Mouse (Mus musculus) intestine, embryonic 16.5 days (tissue): ENCODE data around the gene Ccl20. TPM values are rescaled to one million over a fixed set of nuclear protein-coding genes. Genes with fewer than 3 reads are reported as not detected.
A peak's percentile ranks its signal among the peaks of the same experiment; 100 is the strongest.

Source experiments
- ATAC-seq: fragments of 200-750 bp; cut with Nextera tagmentation; 2 replicates; pipeline ENCODE4 v1.8.0; 2017; ENCODE audit warnings: moderate TSS enrichment, moderate library complexity
- H3K27ac ChIP-seq: fragments of 300-500 bp; sonication (generic); 2 replicates; pipeline ENCODE4 v1.5.1; 2014; ENCODE audit warnings: mild to moderate bottlenecking, low read length
- H3K27me3 ChIP-seq: fragments of 300-500 bp; sonication (generic); replicated peaks from 2 replicates; pipeline ENCODE4 v1.6.1; 2014; ENCODE audit warnings: low read length, control low read depth, mixed read lengths; ENCODE audit not compliant: control insufficient read depth, insufficient read depth
- H3K36me3 ChIP-seq: fragments of 300-500 bp; sonication (generic); 2 replicates; pipeline ENCODE4 v1.6.1; 2014; ENCODE audit warnings: low read length, control low read depth; ENCODE audit not compliant: control insufficient read depth, insufficient read depth
- H3K4me1 ChIP-seq: fragments of 300-500 bp; sonication (generic); 2 replicates; pipeline ENCODE4 v1.6.1; 2014; ENCODE audit warnings: low read length, control low read depth, mixed read lengths; ENCODE audit not compliant: control insufficient read depth, insufficient read depth
- H3K4me2 ChIP-seq: fragments of 300-500 bp; sonication (generic); 2 replicates; pipeline ENCODE4 v1.6.1; 2014; ENCODE audit warnings: low read depth, low read length, control low read depth
- H3K4me3 ChIP-seq: fragments of 300-500 bp; sonication (generic); 2 replicates; pipeline ENCODE4 v1.5.1; 2014; ENCODE audit warnings: mild to moderate bottlenecking, low read length
- H3K9ac ChIP-seq: fragments of 300-500 bp; sonication (generic); 2 replicates; pipeline ENCODE4 v1.6.1; 2014; ENCODE audit warnings: low read depth, low read length
- H3K9me3 ChIP-seq: fragments of 300-500 bp; sonication (generic); 2 replicates; pipeline ENCODE4 v1.6.1; 2016; ENCODE audit warnings: low read length, control low read depth; ENCODE audit not compliant: control insufficient read depth
- WGBS: fragments of 180-500 bp; shearing (Covaris S2); extraction: QIAGEN DNeasy Blood & Tissue Kit; methylation state at CpG from one replicate; pipeline ENCODE4 v1.1.7; 2014; 5-methylcytosine and 5-hydroxymethylcytosine counted together
- polyA plus RNA-seq: library from polyadenylated mRNA; unstranded; fragments of >200 nt; fragmentation: Nextera tagmentation; extraction: Ambion mirVana; gene quantifications from 2 replicates; pipeline ENCODE4 v1.2.1, GENCODE M21; 2015

Gene Ccl20
- polyA plus RNA-seq, 1 experiment from 2014 or later: 4.0 TPM

GRCm38 (mm10) chr1:83099580-83100137 lies 16.9 kb upstream of the Ccl20 start:
- Histone ChIP-seq H3K27me3 (no peaks in the 10 kb centered on the region), H3K9ac (no peak overlapping the region), H3K4me1 (peaks cover 4% of the 10 kb centered on the region; the same call in 1 of the 2 replicates), H3K27ac (peak overlapping the region; percentile 59), H3K4me3 (no peak overlapping the region), H3K36me3 (no peaks in the 10 kb centered on the region), H3K4me2 (no peak overlapping the region), H3K9me3 (no peaks in the 10 kb centered on the region)
- ATAC-seq: peak; percentile 66
- WGBS: 56% methylated on average over 7 of the region's 7 CpGs

GRCm38 (mm10) chr1:83101891-83102290 lies 14.7 kb upstream of the Ccl20 start:
- Histone ChIP-seq H3K36me3 (no peaks in the 10 kb centered on the region), H3K4me1 (peaks cover 4% of the 10 kb centered on the region), H3K27ac (no peak overlapping the region), H3K9ac (no peak overlapping the region), H3K9me3 (no peaks in the 10 kb centered on the region), H3K4me3 (no peak overlapping the region), H3K4me2 (no peak overlapping the region), H3K27me3 (no peaks in the 10 kb centered on the region)
- no peak for ATAC-seq
- WGBS: 42% methylated on average over 3 of the region's 3 CpGs

- Histone ChIP-seq H3K4me2 (no peak overlapping the region), H3K27me3 (no peaks in the 10 kb centered on the region), H3K9me3 (no peaks in the 10 kb centered on the region), H3K27ac (no peak overlapping the region), H3K9ac (no peak overlapping the region), H3K4me1 (no peaks in the 10 kb centered on the region; the same call in 1 of the 2 replicates), H3K4me3 (no peak overlapping the region), H3K36me3 (no peaks in the 10 kb centered on the region)
- peak; percentile 67 for ATAC-seq
- WGBS: 55% methylated on average over 1 of the region's 1 CpGs
These were observed 11.1 kb upstream of the Ccl20 start for GRCm38 (mm10) chr1:83105464-83105863.

GRCm38 (mm10) chr1:83107410-83107978 lies 9.1 kb upstream of the Ccl20 start:
- H3K36me3 ChIP-seq: no peaks in the 10 kb centered on the region
- no peak overlapping the region for H3K4me2 ChIP-seq
- no peak overlapping the region for H3K4me3 ChIP-seq
- no peaks in the 10 kb centered on the region for H3K9me3 ChIP-seq
- WGBS: 59% methylated on average over 5 of the region's 5 CpGs
- H3K27me3 ChIP-seq: no peaks in the 10 kb centered on the region
- no peak overlapping the region for H3K9ac ChIP-seq
- H3K27ac ChIP-seq: peak overlapping the region; percentile 30; the same call in 1 of the 2 replicates
- H3K4me1 ChIP-seq: no peaks in the 10 kb centered on the region; the same call in 1 of the 2 replicates
- peak; percentile 87 for ATAC-seq

GRCm38 (mm10) chr1:83110992-83111391 lies 5.6 kb upstream of the Ccl20 start:
- peak; percentile 87 for ATAC-seq
- H3K9ac ChIP-seq: no peak overlapping the region
- no peak overlapping the region for H3K4me3 ChIP-seq
- H3K27ac ChIP-seq: peak overlapping the region; percentile 51; the same call in 1 of the 2 replicates
- peaks cover 4% of the 10 kb centered on the region; the same call in 1 of the 2 replicates for H3K4me1 ChIP-seq
- no peaks in the 10 kb centered on the region for H3K27me3 ChIP-seq
- no peaks in the 10 kb centered on the region for H3K36me3 ChIP-seq
- no peaks in the 10 kb centered on the region for H3K9me3 ChIP-seq
- no peak overlapping the region for H3K4me2 ChIP-seq

- H3K9me3 ChIP-seq: no peaks in the 10 kb centered on the region
- no peak overlapping the region for H3K9ac ChIP-seq
- H3K27me3 ChIP-seq: no peaks in the 10 kb centered on the region
- H3K4me1 ChIP-seq: peaks cover 8% of the 10 kb centered on the region
- WGBS: 61% methylated on average over 5 of the region's 5 CpGs
- no peak overlapping the region for H3K4me2 ChIP-seq
- H3K36me3 ChIP-seq: no peaks in the 10 kb centered on the region
- H3K4me3 ChIP-seq: no peak overlapping the region
- ATAC-seq: no peak
- peak overlapping the region; percentile 51; the same call in 1 of the 2 replicates for H3K27ac ChIP-seq
These were observed 4.8 kb upstream of the Ccl20 start for GRCm38 (mm10) chr1:83111726-83112125.

GRCm38 (mm10) chr1:83117217-83117616 lies 651 bp downstream of the Ccl20 start:
- H3K27ac ChIP-seq: peak overlapping the region; percentile 84
- peak; percentile 92 for ATAC-seq
- no peak overlapping the region for H3K4me3 ChIP-seq
- H3K4me2 ChIP-seq: no peak overlapping the region
- 53% methylated on average over 3 of the region's 3 CpGs for WGBS
- peaks cover 13% of the 10 kb centered on the region for H3K4me1 ChIP-seq
- H3K36me3 ChIP-seq: no peaks in the 10 kb centered on the region
- no peaks in the 10 kb centered on the region for H3K9me3 ChIP-seq
- no peak overlapping the region for H3K9ac ChIP-seq
- no peaks in the 10 kb centered on the region for H3K27me3 ChIP-seq

- H3K9me3 ChIP-seq: no peaks in the 10 kb centered on the region
- no peaks in the 10 kb centered on the region for H3K36me3 ChIP-seq
- no peaks in the 10 kb centered on the region for H3K27me3 ChIP-seq
- no peak overlapping the region for H3K4me3 ChIP-seq
- H3K4me1 ChIP-seq: peaks cover 13% of the 10 kb centered on the region
- no peak overlapping the region for H3K9ac ChIP-seq
- 80% methylated on average over 7 of the region's 7 CpGs for WGBS
- no peak overlapping the region for H3K4me2 ChIP-seq
- H3K27ac ChIP-seq: no peak overlapping the region; the same call in 1 of the 2 replicates
- peak; percentile 9; the same call in 1 of the 2 replicates for ATAC-seq
These were observed 1.1 kb downstream of the Ccl20 start for GRCm38 (mm10) chr1:83117661-83118060.

GRCm38 (mm10) chr1:83119903-83120302 lies 3.3 kb downstream of the Ccl20 start:
- no peaks in the 10 kb centered on the region for H3K36me3 ChIP-seq
- H3K4me2 ChIP-seq: no peak overlapping the region
- no peaks in the 10 kb centered on the region for H3K9me3 ChIP-seq
- H3K4me1 ChIP-seq: peaks cover 9% of the 10 kb centered on the region
- H3K4me3 ChIP-seq: no peak overlapping the region
- H3K9ac ChIP-seq: no peak overlapping the region
- ATAC-seq: no peak
- H3K27ac ChIP-seq: no peak overlapping the region
- H3K27me3 ChIP-seq: no peaks in the 10 kb centered on the region
